20 mouse cellular contexts compared by ENCODE assay signal in genomic region chr1:18956276-18956675, GRCm38 (mm10).
"Had no signal": no experiment of that assay in that cellular context is flagged by ENCODE, and none has a peak within 500 bp of the region (broad histone marks: within the 10 kb centered on the region; RNA-seq: fewer than 3 reads in every experiment).

No protein-coding gene starts in this region.

- H3K36me3 ChIP-seq: liver, embryonic 13.5 days; liver, embryonic 15.5 days; lung, embryonic 15.5 days; midbrain, embryonic 13.5 days; midbrain, embryonic 15.5 days had no signal

- H3K27ac ChIP-seq: liver, embryonic 13.5 days; liver, embryonic 15.5 days; lung, embryonic 15.5 days; macrophage; midbrain, embryonic 13.5 days; midbrain, embryonic 15.5 days had no signal

- DNase-seq: liver, embryonic 13.5 days; liver, postnatal 0 days; lung, adult 2 months; lung, postnatal 14 days; lung, postnatal 36 days; right cerebral cortex, adult 18-20 months; right cerebral cortex, postnatal 25 days; right cerebral cortex, postnatal 4 days; spleen, adult 18-20 months; thymus, adult 18-20 months; thymus, postnatal 14 days; thymus, postnatal 36 days had no signal

- H3K4me3 ChIP-seq: liver, embryonic 13.5 days; liver, embryonic 15.5 days; lung, embryonic 15.5 days; megakaryocyte, embryonic 14.5 days; midbrain, embryonic 13.5 days; midbrain, embryonic 15.5 days had no signal

- ATAC-seq: liver, postnatal 0 days; lung, postnatal 0 days had no signal

- H3K4me1 ChIP-seq: liver, embryonic 13.5 days; liver, embryonic 15.5 days; lung, embryonic 15.5 days; megakaryocyte, embryonic 14.5 days; midbrain, embryonic 13.5 days; midbrain, embryonic 15.5 days had no signal

- H3K9ac ChIP-seq: liver, embryonic 13.5 days; liver, embryonic 15.5 days; liver, postnatal 0 days; lung, embryonic 15.5 days; midbrain, embryonic 13.5 days; midbrain, embryonic 15.5 days had no signal

- H3K27me3 ChIP-seq: liver, embryonic 13.5 days; liver, embryonic 15.5 days; lung, embryonic 15.5 days; megakaryocyte, embryonic 14.5 days; midbrain, embryonic 13.5 days; midbrain, embryonic 15.5 days had no signal

- H3K4me2 ChIP-seq: liver, embryonic 13.5 days; liver, embryonic 15.5 days; lung, embryonic 15.5 days; midbrain, embryonic 11.5 days; midbrain, embryonic 13.5 days; midbrain, embryonic 15.5 days had no signal

- H3K9me3 ChIP-seq: liver, embryonic 13.5 days; liver, embryonic 15.5 days; lung, embryonic 15.5 days; megakaryocyte, embryonic 14.5 days; midbrain, embryonic 13.5 days; midbrain, embryonic 15.5 days had no signal
